Mouse (Mus musculus): ENCODE data around the gene Lrba. TPM values are rescaled to one million over a fixed set of nuclear protein-coding genes. Genes with fewer than 3 reads are reported as not detected.

The Lrba gene
- polyA plus RNA-seq, 1 experiment: 17.8 TPM

DNA sequence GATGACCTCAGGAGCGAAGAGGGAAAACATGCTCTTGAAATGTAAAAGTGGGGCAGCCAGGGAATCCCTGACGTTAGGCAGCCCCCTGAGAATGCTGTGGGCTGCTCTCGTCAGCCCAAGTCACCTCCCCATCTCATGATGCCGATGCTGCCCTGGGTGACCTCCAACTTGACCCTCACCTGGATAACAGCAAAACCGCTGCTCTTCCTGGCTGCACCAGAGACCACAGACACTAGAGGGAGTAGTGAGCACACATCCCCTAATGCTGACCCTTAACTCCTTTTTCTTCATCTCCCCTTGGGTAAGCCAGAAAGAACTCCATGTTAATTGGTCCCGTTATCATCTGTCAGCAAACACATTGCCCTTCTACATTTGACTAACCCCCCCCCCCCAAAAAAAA is 572.2 kb downstream of the Lrba start:
- DNase-seq (ENCODE audit: low read depth): no peak

DNA sequence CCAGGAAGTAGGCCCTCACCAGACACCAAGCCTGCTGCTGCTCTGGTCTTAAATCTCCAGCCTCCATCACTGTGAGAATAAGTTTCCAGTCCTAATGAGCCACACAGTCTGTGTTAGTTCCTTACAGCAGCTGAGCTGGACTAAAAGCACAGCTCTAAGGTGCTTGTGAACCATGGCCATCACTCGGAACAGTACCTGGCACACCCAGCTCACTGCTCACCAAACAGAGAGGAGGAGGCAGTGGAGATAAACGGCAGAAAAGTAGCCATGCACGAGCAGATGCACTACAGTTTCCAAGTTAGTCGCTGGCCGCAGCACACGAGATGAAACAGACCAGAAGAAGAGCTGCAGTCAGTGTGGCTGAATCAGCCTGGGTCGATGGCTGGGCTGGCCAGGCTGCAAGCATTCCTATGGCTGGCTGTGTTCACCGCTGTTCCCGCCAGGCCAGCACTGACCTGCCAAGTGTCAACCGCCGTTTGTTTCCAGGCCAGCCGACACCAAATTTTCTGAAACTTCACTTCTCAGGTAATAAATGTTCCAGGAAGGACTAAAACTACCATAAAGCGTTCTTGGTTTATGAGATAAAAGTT is 573.5 kb downstream of the Lrba start:
- no peak for DNase-seq (ENCODE audit: low read depth)

DNA sequence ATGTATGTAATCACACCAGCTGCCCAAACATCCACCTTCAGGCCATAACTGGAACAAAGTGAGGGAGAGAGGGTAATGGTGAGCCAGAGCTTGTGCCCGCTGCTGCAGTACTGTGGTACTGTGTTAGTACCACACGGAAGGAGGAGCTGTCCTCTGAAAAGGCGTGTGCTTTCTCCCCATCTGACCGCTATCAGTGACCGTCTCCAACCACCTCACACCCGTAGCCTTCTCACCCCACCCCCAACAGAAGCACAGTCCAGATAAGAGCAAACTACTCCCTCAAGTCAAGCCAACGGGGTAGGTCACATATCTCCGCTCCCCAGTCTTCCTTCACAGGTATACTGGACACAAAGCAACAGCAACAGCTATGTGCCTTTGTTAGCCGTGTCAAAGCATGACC is 574.6 kb downstream of the Lrba start:
- no peak for DNase-seq (ENCODE audit: low read depth)

DNA sequence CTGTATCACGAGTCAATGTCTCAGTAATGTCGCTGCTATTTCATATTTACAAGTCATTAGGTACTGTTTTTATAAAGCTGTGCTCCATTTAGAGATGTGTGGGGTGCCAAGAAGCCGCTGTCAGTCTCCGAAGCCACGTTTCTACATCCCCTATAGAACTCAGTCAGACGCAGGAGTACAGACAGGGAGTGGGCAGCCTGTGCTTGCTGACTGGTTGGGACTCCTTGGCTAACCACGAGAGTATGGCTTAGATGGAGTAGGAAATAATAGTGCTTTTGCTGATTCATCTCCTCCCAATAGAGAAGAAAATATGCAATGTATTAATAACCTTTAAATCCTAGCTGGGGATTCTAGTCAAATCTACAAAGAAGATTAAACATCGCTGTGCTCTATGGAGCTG is 576.4 kb downstream of the Lrba start:
- no peak for DNase-seq (ENCODE audit: low read depth)

DNA sequence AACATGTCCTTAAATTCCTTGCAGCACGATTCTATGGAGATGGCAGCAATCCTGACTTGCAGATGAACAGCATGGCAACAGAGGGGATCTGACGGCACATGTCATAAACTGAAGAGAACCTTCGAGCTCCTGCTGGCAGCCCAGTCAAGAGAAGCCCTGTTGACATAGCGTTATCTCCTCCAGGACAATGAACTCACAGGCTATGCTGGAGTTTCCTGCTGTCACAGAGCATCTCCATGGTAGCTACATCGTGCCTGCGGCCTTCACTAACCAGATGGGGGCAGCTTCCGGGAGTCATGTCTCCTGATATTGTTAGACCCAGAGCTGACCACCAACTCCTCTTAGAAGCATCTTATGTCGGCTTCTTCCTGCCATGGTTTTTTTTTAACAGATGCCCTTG is 578.3 kb downstream of the Lrba start:
- DNase-seq (ENCODE audit: low read depth): no peak

DNA sequence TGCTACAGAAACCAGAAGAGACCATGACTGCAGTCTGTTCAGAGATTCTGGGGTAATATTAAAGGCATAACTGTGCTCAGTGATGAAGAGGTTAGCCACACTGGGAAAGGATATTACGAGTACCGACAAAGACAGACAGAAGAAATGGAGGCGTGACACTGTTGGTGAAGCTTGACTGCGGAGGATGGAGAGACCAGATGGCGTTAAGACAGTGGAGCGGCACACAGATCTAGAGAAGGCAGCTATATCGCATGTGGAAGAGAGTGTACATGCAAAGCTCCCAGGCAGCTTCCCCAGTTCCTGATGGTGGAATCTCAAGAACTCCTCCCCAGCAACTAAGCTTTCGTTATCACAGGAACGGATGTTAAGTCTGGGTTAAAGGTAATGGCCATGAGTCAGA is 579.8 kb downstream of the Lrba start:
- no peak for DNase-seq (ENCODE audit: low read depth)

DNA sequence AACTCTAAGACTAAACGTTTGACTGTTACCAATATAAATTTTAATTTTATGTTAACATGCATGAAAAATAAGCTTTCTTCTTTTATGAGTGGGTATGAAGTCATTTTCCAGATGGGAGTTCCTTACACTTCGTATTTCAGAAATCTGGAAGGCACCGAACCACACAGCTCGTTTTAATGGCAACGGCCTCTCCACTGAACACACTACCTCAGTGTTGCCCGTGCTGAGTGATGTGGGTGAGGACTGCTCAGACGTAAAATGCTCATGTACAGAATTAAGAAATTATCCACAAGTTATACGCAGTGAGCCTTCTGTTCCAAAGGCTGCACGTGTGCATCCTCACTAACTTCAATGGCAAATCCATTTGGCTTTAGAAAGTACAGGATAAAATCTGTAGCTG is 582.4 kb downstream of the Lrba start:
- DNase-seq (ENCODE audit: low read depth): no peak

DNA sequence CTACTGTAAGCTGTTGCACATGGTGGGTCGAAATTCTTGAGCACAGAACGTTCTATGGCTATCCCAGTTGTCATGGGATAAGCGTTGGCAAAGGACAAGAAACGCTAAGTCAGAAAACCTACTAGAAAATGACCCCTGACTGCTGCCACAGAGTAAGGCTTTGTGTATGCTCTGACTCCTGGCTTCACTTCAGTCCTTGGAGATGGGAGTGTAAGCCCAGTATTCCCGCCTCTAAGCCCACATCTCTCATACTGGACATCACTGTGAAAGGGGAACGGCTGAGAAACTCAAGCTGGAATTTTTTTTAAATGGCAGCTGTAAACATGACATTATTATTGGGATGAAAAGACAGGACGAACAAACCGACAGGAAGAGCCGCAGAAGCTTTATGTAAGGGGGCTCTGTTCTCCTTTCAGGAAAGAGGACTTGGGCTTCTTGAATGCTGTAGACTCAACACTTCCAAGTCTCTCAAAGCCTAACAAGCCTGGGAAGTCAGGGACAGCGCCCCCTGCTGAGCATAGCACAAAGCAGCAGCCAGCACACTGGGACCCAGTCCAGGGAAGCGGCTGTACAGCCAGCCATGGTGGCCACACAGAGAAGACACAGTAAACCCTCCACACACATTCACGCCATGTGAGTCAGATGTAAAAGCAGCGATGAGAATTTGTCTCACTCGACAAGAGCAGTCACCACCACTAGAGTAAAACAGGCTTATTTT is 583.4 kb downstream of the Lrba start:
- no peak for DNase-seq (ENCODE audit: low read depth)

DNA sequence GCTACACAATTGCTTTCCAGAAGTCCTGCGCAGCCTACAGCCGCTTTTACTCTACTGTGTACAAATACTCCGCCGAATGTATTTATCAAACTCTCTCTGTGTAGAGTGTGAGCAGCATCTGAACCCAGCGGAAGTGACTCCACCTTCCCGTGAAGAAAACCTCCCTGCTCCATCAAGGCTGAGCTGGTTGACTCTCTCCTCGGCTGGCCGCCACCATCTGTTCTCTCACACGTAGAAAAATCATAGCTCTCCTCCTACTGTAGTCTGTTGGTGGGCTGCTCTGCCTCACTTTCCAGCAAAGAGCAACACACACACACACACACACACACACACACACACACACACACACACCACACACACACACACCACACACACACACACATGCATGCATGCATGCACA is 584.7 kb downstream of the Lrba start:
- DNase-seq (ENCODE audit: low read depth): no peak

DNA sequence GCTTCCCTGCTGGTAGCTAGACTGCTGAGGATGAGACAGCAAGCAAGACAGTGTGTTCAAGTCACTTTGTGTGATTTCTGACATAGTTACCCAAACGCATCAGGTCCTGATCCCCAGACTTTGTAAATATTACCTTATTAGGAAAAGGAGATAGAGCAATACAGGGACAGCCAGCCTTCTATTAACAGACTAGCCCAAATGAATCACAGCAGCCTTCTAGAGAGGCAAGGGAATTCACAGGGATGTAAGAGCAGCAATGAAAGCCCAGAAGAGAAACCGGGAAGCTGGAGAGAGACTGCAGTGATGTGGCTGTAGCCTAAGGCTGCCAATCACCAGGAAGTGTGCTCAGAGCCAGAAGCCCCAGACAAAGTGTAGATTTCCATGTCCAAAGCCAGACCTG is 585.2 kb downstream of the Lrba start:
- DNase-seq (ENCODE audit: low read depth): no peak

DNA sequence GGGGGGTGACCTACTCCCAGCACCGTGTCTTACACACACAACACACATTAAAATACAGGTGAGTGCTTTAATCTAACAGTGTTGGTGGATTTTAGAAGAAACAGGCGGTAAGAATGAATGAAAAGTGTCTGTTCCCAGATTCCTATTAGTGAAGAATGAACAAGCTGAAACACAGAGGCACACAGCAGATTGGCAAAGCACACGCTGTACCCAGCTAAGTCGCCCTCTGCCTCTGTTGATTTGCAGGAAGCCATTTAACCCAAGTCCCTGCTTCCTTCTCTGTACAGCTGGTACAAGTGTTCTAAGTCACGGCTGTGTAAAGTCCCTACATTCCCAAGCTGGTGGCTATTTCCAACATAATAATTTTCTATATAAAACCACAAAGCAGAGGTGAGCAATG is 586.4 kb downstream of the Lrba start:
- DNase-seq (ENCODE audit: low read depth): no peak

DNA sequence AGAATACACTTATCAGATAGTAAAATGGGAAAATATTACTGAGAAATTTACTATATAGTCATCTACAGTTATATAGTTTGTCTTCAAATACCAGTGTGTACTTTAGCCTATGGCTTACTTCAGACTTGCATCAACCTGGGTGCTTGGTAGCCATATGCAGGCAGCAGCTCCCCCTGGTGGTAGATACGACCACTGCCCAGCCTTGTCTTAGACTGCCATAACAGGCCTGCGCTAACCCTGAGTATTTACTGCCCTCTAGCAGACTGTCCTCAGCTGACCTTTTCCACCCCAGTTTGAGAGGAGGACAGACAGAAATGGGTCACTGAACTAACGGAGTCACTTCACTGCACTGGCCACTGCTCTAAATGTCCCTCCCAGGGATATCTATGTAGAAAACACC is 588.2 kb downstream of the Lrba start:
- DNase-seq (ENCODE audit: low read depth): no peak

DNA sequence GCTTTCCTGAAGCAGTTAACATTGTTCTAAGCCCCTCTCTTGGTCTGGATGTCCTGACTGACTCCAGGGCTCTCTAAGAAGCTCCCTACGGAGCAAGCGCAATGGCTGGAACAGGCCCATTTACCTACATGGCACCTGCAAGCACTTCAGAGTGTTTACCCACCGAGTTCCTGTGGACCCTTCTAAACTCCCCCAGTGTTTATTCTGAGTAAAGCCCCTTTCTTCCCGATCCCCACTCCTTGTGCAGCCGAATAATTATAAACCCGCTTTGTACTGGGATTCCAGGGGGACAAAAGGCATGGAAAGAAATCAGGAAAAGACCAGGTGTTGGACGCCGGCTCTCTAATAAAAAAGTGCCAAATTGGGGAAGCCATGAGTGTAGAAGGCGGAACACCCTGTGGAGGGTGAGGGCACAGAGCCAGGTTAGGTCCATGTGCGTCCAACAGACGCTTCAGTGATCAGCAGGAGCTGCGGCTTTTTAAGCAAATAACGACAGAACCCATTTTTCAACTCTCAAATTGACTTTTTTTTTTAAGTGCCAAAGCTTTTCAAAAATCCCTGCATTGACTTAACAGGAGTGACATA is 593.6 kb downstream of the Lrba start:
- no peak for DNase-seq (ENCODE audit: low read depth)

DNA sequence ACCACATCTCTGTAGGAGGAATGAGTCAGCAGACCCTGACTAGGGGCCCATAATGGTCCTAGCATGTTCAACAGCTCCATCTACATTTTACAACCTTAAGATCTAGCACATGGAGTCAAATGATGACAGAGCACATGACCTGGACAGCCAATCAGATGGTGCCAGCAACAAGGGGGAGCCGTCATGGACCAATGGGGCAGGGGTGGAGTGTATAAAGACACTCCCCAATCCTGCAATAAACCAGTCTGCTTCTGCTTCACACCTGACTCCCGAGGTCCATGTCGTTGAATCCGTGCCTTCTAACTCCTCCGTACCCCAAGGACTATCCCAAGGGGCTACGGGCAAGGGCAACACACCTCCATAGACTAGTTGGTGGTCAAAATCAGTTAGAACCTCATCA is 594.9 kb downstream of the Lrba start:
- DNase-seq (ENCODE audit: low read depth): no peak

DNA sequence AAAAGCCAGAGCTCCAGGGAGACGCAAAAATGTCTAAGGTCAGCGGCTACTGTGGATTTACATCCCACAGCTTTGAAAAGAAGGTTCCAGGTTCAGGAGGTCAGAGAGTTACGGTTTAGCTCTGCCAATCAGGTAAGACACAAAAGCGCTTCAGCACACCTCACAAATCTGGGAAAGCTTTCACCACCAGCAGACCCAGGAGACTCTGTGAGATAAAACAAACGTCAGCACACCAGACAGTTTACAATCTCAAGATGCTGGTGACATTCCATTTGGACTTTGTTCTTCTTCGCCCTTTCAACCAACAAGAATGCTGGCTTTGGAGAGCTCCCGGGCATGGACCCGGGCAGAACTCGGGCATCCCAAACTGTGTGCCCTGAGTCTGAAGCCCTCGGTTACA is 595.9 kb downstream of the Lrba start:
- DNase-seq (ENCODE audit: low read depth): no peak

DNA sequence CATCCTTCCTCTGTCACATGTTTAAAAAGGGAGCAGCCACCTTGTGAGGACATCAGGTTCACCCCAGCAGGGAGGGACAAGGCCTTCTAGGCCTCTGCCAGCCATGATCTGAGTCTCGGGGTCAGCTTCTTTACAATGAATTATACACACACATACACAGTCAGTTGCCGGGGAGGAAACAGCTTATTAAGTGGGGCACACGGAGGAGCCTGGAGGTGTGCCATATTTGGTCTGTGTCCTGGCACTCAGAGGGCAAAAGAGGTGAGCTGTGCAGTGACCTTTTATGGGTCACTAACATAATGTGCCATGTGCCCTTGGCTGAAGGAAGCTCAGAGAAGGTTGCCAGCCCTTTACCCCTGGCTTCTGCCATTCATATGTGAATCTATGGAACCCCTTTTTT is 596.9 kb downstream of the Lrba start:
- no peak for DNase-seq (ENCODE audit: low read depth)

DNA sequence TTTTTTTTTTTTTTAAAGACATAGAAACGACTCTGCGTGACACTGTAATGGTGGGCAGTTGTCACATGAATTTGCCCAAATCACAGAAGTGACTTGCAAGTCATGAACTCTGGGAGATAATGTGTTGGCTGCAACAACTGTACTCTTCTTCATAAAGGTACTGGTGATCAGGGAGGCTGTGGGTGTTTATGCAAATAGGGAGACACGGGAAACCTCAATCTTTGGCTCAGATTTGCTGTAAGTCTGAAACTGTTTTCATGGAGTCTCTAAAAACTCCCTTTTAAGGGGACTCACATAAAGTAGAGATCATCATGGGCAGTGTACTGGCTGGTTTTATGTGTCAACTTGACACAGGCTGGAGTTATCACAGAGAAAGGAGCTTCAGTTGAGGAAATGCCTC is 603.0 kb downstream of the Lrba start:
- no peak for DNase-seq (ENCODE audit: low read depth)

DNA sequence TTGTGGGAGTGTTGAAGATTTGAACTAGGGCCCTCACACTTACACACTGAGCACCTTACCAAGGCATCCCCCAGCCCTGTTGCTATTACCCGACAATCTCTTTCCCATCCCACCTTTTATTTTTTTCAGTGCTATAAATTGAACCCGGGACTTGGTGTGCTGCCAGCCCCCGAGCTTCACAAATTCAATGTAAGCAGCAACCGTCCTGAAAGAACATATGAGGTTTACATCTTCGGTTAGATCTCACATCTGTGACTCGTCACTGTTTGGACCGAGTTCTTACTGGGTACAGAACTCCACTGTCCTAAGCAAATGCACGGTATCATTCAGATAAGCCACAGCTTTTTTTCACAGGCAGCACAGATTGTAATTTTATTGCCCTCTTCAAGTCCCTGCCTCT is 607.6 kb downstream of the Lrba start:
- no peak for DNase-seq (ENCODE audit: low read depth)

Other genes starting within 250 kb of the Lrba start
- gene Prss48, start 222.2 kb upstream of the Lrba start, polyA plus RNA-seq (2012; rRNA removed): 0.12 TPM in 1 of 2 replicates, not detected in the other
- gene Rps3a1, start 82.0 kb upstream of the Lrba start, polyA plus RNA-seq (2012; rRNA removed): 415 and 444 TPM in 2 replicates